Mouse (Mus musculus): ENCODE results near the gene Gm45716. TPM values are rescaled to one million over a fixed set of nuclear protein-coding genes. Genes with fewer than 3 reads are reported as not detected.
A peak's percentile ranks its signal among the peaks of the same experiment; 100 is the strongest.

Gene Gm45716
- total and polyA plus RNA-seq, 2 experiments from 2014 or later, result 10.0 to 23.6 TPM

DNA sequence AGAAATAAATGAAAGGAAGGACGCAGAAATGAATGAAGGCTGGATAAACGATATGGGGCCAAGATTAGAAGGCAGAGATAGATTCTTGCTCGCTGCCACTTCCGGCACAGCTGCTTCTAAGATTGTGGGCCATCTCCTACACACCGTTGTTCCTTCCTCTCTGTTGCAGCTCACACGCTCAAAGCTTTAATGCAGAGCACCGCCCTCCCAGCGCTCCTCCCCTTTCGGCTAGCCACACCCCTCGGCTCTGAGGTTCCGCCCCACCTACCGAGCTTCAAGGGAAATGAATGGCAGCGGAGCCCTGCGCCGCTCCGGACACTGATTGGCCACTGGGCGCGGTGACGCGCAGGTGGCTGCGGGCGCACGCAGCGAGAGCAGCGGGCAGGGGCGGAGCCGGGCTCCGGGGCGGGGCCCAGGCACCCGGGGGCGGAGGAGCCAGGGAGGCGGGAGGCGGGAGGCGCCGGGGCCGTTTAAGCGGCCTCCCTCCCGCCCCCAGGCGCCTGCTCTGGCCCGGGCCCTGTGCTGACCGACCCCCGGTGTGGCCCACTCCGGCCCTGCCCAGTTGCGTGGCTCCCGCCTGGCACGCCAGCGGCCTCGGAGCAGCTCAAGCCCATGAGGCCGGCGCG lies 61.7 kb downstream of the Gm45716 start, which contains the start of gene Mmd:
Mmd (plus strand) TSS at position 432 of the 626 bp plus-strand sequence.
- peak; percentile 99 for DNase-seq (ENCODE audit: low spot score)
- Histone ChIP-seq H3K27me3 (ENCODE audit: insufficient read depth, low read length) (no peaks in the 10 kb centered on the region), H3K36me3 (ENCODE audit: insufficient read depth, low read length) (no peaks in the 10 kb centered on the region), H3K4me2 (ENCODE audit: low read depth, low read length, poor library complexity, severe bottlenecking) (peak within 1 kb of the TSS; percentile 67), H3K4me3 (ENCODE audit: low read depth, low read length) (peak within 1 kb of the TSS; percentile 87), H3K27ac (ENCODE audit: low read depth, low read length) (peak within 1 kb of the TSS; percentile 93), H3K9me3 (ENCODE audit: low read length) (no peaks in the 10 kb centered on the region), H3K4me1 (ENCODE audit: insufficient read depth, low read length) (0 out of 2 replicates have a peak, but pooled peaks cover 3% of the 10 kb centered on the region), H3K9ac (replicated peaks; ENCODE audit: low read length, poor library complexity, severe bottlenecking) (peak within 1 kb of the TSS; percentile 89)
- ATAC-seq (ENCODE audit: low FRiP score), result peak; percentile 99
- TF ChIP-seq CTCF (IDR thresholded peaks at IDR 0.05), result peak; percentile 49
- WGBS, result under 1% methylated on average over 44 of the region's 51 CpGs

DNA sequence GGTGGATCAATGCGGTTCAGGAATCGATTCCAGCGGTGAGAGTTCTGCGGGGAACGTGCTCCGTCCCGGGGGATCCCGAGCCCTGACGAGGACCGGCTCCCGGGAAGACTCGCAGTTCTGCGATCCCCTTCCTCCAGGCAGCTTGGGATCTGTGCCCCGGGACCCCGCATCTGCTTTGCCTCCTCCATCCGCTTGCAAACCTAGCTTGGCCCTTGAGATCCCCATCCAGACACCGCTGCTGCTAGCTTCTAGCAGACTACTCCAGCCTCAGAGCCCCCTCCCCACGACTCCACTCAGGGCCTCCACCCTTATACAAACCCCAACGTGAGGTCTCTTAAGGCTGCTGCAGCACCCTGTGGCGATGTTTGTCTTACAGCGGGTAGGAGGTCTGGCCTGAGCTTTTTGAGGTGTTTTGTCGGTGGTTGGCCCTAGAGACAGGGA lies 62.2 kb downstream of the Gm45716 start:
- no peak for TF ChIP-seq CTCF (IDR thresholded peaks at IDR 0.05)
- ATAC-seq (ENCODE audit: low FRiP score), result peak; percentile 58
- H3K27ac ChIP-seq (ENCODE audit: low read depth, low read length), result peak overlapping the region; percentile 93
- H3K9me3 ChIP-seq (ENCODE audit: low read length), result no peaks in the 10 kb centered on the region
- DNase-seq (ENCODE audit: low spot score), result peak; percentile 40
- H3K9ac ChIP-seq (replicated peaks; ENCODE audit: low read length, poor library complexity, severe bottlenecking), result peak overlapping the region; percentile 89
- peak overlapping the region; percentile 87 for H3K4me3 ChIP-seq (ENCODE audit: low read depth, low read length)
- H3K4me1 ChIP-seq (ENCODE audit: insufficient read depth, low read length), result 0 out of 2 replicates have a peak, but pooled peaks cover 3% of the 10 kb centered on the region
- H3K36me3 ChIP-seq (ENCODE audit: insufficient read depth, low read length), result no peaks in the 10 kb centered on the region
- H3K4me2 ChIP-seq (ENCODE audit: low read depth, low read length, poor library complexity, severe bottlenecking), result peak overlapping the region; percentile 67
- under 1% methylated on average over 22 of the region's 22 CpGs for WGBS
- no peaks in the 10 kb centered on the region for H3K27me3 ChIP-seq (ENCODE audit: insufficient read depth, low read length)

DNA sequence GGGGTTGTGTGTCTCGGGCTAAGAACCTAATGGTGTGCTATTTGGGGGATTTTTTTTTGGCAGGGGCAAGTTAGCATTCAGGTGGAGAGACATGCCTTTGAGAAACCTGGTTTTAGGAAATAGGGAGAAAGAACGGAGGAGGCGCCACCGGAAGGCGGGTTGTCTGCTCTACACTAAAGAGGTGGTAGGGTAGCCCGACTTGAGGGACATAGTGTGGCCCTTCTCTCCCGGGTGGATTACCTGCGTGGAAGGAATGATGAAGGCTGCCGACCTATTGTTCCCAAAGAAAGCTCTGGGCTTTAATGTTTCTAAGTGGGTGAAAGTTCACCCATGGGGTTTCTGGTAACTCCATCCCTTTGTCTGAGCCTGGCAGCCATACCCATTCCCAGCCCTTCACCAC lies 62.7 kb downstream of the Gm45716 start:
- TF ChIP-seq CTCF (IDR thresholded peaks at IDR 0.05), result peak; percentile 14

DNA sequence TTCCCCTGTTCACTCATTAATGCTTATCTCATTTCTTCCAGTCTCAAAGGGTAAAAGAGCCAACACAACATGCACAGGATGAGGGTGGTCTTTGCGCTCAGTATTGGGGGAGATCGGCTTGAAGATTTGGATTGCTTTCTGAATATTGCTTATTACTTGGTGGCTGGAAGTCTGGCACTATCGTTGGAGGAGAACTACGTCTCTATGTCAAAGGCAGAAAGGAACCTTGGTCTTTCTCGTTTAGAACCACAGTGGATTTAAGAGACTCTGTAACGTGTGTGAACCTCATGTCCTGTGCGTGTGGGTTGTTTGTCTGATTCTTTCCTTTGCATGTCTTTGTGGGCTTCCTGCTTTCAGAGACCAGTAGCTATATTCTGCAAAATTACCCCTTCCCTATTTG lies 63.2 kb downstream of the Gm45716 start:
- WGBS, result 39% methylated on average over 7 of the region's 7 CpGs
- no peak for TF ChIP-seq CTCF (IDR thresholded peaks at IDR 0.05)

More for the DNA sequence above, 62.7 kb downstream of the Gm45716 start:
- H3K27ac ChIP-seq (ENCODE audit: low read depth, low read length), result peak overlapping the region; percentile 93
- peak overlapping the region; percentile 67 for H3K4me2 ChIP-seq (ENCODE audit: low read depth, low read length, poor library complexity, severe bottlenecking)
- H3K4me1 ChIP-seq (ENCODE audit: insufficient read depth, low read length), result 0 out of 2 replicates have a peak, but pooled peaks cover 3% of the 10 kb centered on the region
- peak overlapping the region; percentile 87 for H3K4me3 ChIP-seq (ENCODE audit: low read depth, low read length)
- H3K9ac ChIP-seq (replicated peaks; ENCODE audit: low read length, poor library complexity, severe bottlenecking), result peak overlapping the region; percentile 89
- WGBS, result under 1% methylated on average over 9 of the region's 9 CpGs
- H3K36me3 ChIP-seq (ENCODE audit: insufficient read depth, low read length), result no peaks in the 10 kb centered on the region
- no peaks in the 10 kb centered on the region for H3K9me3 ChIP-seq (ENCODE audit: low read length)
- no peaks in the 10 kb centered on the region for H3K27me3 ChIP-seq (ENCODE audit: insufficient read depth, low read length)
- ATAC-seq (ENCODE audit: low FRiP score) (no peak), DNase-seq (ENCODE audit: low spot score) (no peak)

DNA sequence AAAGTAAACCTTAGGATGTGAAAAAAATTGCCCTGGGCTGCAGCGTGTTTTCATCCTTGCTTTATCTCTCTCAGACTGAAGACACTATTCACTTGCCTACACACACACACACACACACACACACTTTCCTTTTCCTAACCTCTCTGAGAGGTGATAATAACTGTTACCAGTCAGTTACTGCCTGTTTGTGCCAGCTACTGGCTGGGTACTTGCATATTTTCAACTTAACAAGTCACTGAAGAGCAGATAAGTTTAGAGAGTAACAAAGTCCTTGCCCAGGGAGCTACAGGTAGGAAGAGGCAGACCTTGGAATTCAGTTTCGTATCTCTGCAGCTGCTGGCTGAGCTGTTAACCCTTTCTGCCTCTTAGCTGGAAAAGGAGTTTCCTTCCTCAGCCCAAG lies 64.4 kb downstream of the Gm45716 start:
- Histone ChIP-seq H3K4me2 (ENCODE audit: low read depth, low read length, poor library complexity, severe bottlenecking) (peak overlapping the region; percentile 4; the same call in 1 of the 2 replicates), H3K9ac (replicated peaks; ENCODE audit: low read length, poor library complexity, severe bottlenecking) (no peak overlapping the region), H3K9me3 (ENCODE audit: low read length) (no peaks in the 10 kb centered on the region), H3K27me3 (ENCODE audit: insufficient read depth, low read length) (no peaks in the 10 kb centered on the region), H3K36me3 (ENCODE audit: insufficient read depth, low read length) (no peaks in the 10 kb centered on the region), H3K4me3 (ENCODE audit: low read depth, low read length) (no peak overlapping the region), H3K27ac (ENCODE audit: low read depth, low read length) (no peak overlapping the region), H3K4me1 (ENCODE audit: insufficient read depth, low read length) (0 out of 2 replicates have a peak, but pooled peaks cover 3% of the 10 kb centered on the region)
- TF ChIP-seq CTCF (IDR thresholded peaks at IDR 0.05), result no peak
- ATAC-seq (ENCODE audit: low FRiP score) (no peak), DNase-seq (ENCODE audit: low spot score) (no peak)
- WGBS, result 35% methylated on average over 2 of the region's 2 CpGs

More for the DNA sequence above, 63.2 kb downstream of the Gm45716 start:
- Histone ChIP-seq H3K9ac (replicated peaks; ENCODE audit: low read length, poor library complexity, severe bottlenecking) (0 out of 2 replicates have a peak overlapping the region, but pooled peaks have one; percentile 29), H3K4me1 (ENCODE audit: insufficient read depth, low read length) (0 out of 2 replicates have a peak, but pooled peaks cover 3% of the 10 kb centered on the region), H3K27ac (ENCODE audit: low read depth, low read length) (no peak overlapping the region), H3K4me2 (ENCODE audit: low read depth, low read length, poor library complexity, severe bottlenecking) (peak overlapping the region; percentile 67), H3K9me3 (ENCODE audit: low read length) (no peaks in the 10 kb centered on the region), H3K4me3 (ENCODE audit: low read depth, low read length) (peak overlapping the region; percentile 87), H3K27me3 (ENCODE audit: insufficient read depth, low read length) (no peaks in the 10 kb centered on the region), H3K36me3 (ENCODE audit: insufficient read depth, low read length) (no peaks in the 10 kb centered on the region)
- no peak for ATAC-seq (ENCODE audit: low FRiP score)
- DNase-seq (ENCODE audit: low spot score), result no peak

DNA sequence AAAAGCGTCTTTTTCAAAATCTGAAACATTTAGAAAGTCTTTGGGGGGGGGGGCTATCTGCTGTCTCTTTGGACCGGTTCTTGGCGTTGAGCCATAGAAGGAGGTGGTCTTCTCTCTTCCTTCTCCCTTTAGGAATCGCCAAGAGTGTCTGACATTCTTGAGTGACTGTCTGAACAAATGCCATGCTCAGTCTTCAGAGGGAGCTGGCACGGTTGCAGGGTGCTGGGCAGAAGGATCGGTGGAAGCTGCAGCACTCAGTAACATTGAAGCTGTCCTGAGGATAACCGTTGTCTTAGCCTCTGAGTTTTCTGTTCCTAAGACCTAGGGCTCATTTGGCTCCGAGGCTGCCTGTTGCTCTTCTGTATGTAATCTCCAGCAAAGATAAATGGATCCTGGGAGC lies 64.9 kb downstream of the Gm45716 start:
- Histone ChIP-seq H3K9ac (replicated peaks; ENCODE audit: low read length, poor library complexity, severe bottlenecking) (no peak overlapping the region), H3K36me3 (ENCODE audit: insufficient read depth, low read length) (0 out of 2 replicates have a peak, but pooled peaks cover 2% of the 10 kb centered on the region), H3K4me3 (ENCODE audit: low read depth, low read length) (no peak overlapping the region), H3K27ac (ENCODE audit: low read depth, low read length) (no peak overlapping the region), H3K9me3 (ENCODE audit: low read length) (no peaks in the 10 kb centered on the region), H3K4me2 (ENCODE audit: low read depth, low read length, poor library complexity, severe bottlenecking) (peak overlapping the region; percentile 4; the same call in 1 of the 2 replicates), H3K27me3 (ENCODE audit: insufficient read depth, low read length) (no peaks in the 10 kb centered on the region), H3K4me1 (ENCODE audit: insufficient read depth, low read length) (0 out of 2 replicates have a peak, but pooled peaks cover 3% of the 10 kb centered on the region)
- 60% methylated on average over 8 of the region's 8 CpGs for whole genome bisulfite sequencing
- no peak for ATAC-seq (ENCODE audit: low FRiP score)
- DNase-seq (ENCODE audit: low spot score), result no peak
- no peak for TF ChIP-seq CTCF (IDR thresholded peaks at IDR 0.05)
